Mouse (Mus musculus) stomach, postnatal 0 days (tissue): ENCODE results near the gene Slc22a23.

Experiments used
- CTCF ChIP-seq: IDR thresholded peaks from 2 replicates; pipeline ENCODE4 v1.5.1; 2016; ENCODE audit warnings: antibody characterized with exemption, low read depth, mild to moderate bottlenecking, moderate library complexity
- EP300 ChIP-seq: optimal IDR thresholded peaks from 2 replicates; pipeline ENCODE3; 2016; ENCODE audit warnings: antibody characterized with exemption

GRCm38 (mm10) chr13:34150271-34151027 is 194.5 kb downstream of the Slc22a23 start:
- TF ChIP-seq CTCF (no peak), EP300 (no peak)
